In the genomic region with DNA sequence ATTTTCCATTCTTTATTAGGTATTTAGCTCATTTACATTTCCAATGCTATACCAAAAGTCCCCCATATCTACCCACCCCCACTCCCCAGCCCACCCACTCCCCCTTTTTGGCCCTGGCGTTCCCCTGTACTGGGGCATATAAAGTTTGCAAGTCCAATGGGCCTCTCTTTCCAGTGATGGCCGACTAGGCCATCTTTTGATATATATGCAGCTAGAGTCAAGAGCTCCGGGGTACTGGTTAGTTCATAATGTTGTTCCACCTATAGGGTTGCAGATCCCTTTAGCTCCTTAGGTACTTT, we compare ENCODE assay signal across 8 mouse cellular contexts.
DNase-seq lines count a peak whose midpoint lies in the region; ATAC-seq and TF ChIP-seq lines count a peak whose summit lies in the region.
"Not testable (repeated sequence)": the region's sequence is repeated elsewhere in the genome, so short reads cannot be mapped to it uniquely, and the experiment has no call there.

No protein-coding gene starts in this region.

- H3K27ac ChIP-seq in forebrain, embryonic 11.5 days (ENCODE audit: low read depth, low read length); hindbrain, embryonic 14.5 days; kidney, embryonic 15.5 days; liver, embryonic 11.5 days (ENCODE audit: low read depth, low read length); lung, embryonic 15.5 days; midbrain, postnatal 0 days (ENCODE audit: low read depth, low read length); stomach, embryonic 16.5 days (ENCODE audit: low read length): not testable (repeated sequence)
- 0 out of 2 replicates have a peak overlapping the region, but pooled peaks have one; percentile 16 for H3K27ac ChIP-seq in gastrocnemius, adult 2 months

- not testable (repeated sequence) for H3K9ac ChIP-seq in forebrain, embryonic 11.5 days (ENCODE audit: low read length); hindbrain, embryonic 14.5 days; kidney, embryonic 15.5 days; liver, embryonic 11.5 days (ENCODE audit: low read depth, low read length); lung, embryonic 15.5 days; midbrain, postnatal 0 days (replicated peaks; ENCODE audit: low read length, poor library complexity, severe bottlenecking); stomach, embryonic 16.5 days (ENCODE audit: low read length)

- intact Hi-C loops in gastrocnemius, adult 2 months (cut with DNase I): not testable (repeated sequence)

- WGBS in forebrain, embryonic 11.5 days: 0% methylated on average over 1 of the region's 3 CpGs
- WGBS in hindbrain, embryonic 14.5 days: 0% methylated on average over 1 of the region's 3 CpGs
- 0% methylated on average over 2 of the region's 3 CpGs for WGBS in kidney, embryonic 15.5 days
- 0% methylated on average over 1 of the region's 3 CpGs for WGBS in liver, embryonic 11.5 days
- WGBS in lung, embryonic 15.5 days: 10% methylated on average over 2 of the region's 3 CpGs
- WGBS in midbrain, postnatal 0 days: 0% methylated on average over 1 of the region's 3 CpGs
- 0% methylated on average over 1 of the region's 3 CpGs for WGBS in stomach, embryonic 16.5 days

- DNase-seq in forebrain, embryonic 11.5 days (ENCODE audit: low spot score); gastrocnemius, adult 2 months; hindbrain, embryonic 14.5 days (ENCODE audit: low spot score); liver, embryonic 11.5 days (ENCODE audit: low spot score); midbrain, postnatal 0 days (ENCODE audit: low spot score): not testable (repeated sequence)

- not testable (repeated sequence) for TF ChIP-seq CTCF in gastrocnemius, adult 2 months (IDR thresholded peaks at IDR 0.05); midbrain, postnatal 0 days (IDR thresholded peaks at IDR 0.05)

- not testable (repeated sequence) for H3K27me3 ChIP-seq in forebrain, embryonic 11.5 days (ENCODE audit: control insufficient read depth, insufficient read depth, low read length); hindbrain, embryonic 14.5 days (ENCODE audit: control insufficient read depth, insufficient read depth, low read length); kidney, embryonic 15.5 days; liver, embryonic 11.5 days (replicated peaks; ENCODE audit: control insufficient read depth, insufficient read depth, low read length); lung, embryonic 15.5 days; midbrain, postnatal 0 days (ENCODE audit: insufficient read depth, low read length); stomach, embryonic 16.5 days (ENCODE audit: control insufficient read depth, insufficient read depth, low read length)

- H3K36me3 ChIP-seq in forebrain, embryonic 11.5 days (ENCODE audit: control insufficient read depth, insufficient read depth, low read length); hindbrain, embryonic 14.5 days (replicated peaks; ENCODE audit: control insufficient read depth, insufficient read depth); kidney, embryonic 15.5 days; liver, embryonic 11.5 days (ENCODE audit: control insufficient read depth, insufficient read depth, low read length); lung, embryonic 15.5 days; midbrain, postnatal 0 days (ENCODE audit: insufficient read depth, low read length); stomach, embryonic 16.5 days (ENCODE audit: control insufficient read depth, insufficient read depth, low read length): not testable (repeated sequence)

- H3K4me3 ChIP-seq in forebrain, embryonic 11.5 days (ENCODE audit: low read depth, low read length); gastrocnemius, adult 2 months; hindbrain, embryonic 14.5 days (replicated peaks; ENCODE audit: low read length); kidney, embryonic 15.5 days (replicated peaks); liver, embryonic 11.5 days (ENCODE audit: low read depth, low read length); lung, embryonic 15.5 days; midbrain, postnatal 0 days (ENCODE audit: low read depth, low read length); stomach, embryonic 16.5 days (replicated peaks; ENCODE audit: low read length): not testable (repeated sequence)

- not testable (repeated sequence) for H3K4me2 ChIP-seq in forebrain, embryonic 11.5 days (ENCODE audit: low read depth, low read length, severe bottlenecking); hindbrain, embryonic 14.5 days (replicated peaks); kidney, embryonic 15.5 days; liver, embryonic 11.5 days; lung, embryonic 15.5 days; midbrain, postnatal 0 days (ENCODE audit: low read depth, low read length, poor library complexity, severe bottlenecking); stomach, embryonic 16.5 days (ENCODE audit: low read depth, low read length)

- not testable (repeated sequence) for H3K9me3 ChIP-seq in forebrain, embryonic 11.5 days (ENCODE audit: control insufficient read depth, low read length); hindbrain, embryonic 14.5 days (ENCODE audit: control insufficient read depth, low read length); kidney, embryonic 15.5 days (replicated peaks); liver, embryonic 11.5 days (ENCODE audit: control insufficient read depth, low read length); lung, embryonic 15.5 days; midbrain, postnatal 0 days (ENCODE audit: low read length); stomach, embryonic 16.5 days (replicated peaks; ENCODE audit: control insufficient read depth, low read length)

- H3K4me1 ChIP-seq in forebrain, embryonic 11.5 days (replicated peaks; ENCODE audit: control insufficient read depth, insufficient read depth, low read length); hindbrain, embryonic 14.5 days (replicated peaks; ENCODE audit: control insufficient read depth, insufficient read depth, low read length); midbrain, postnatal 0 days (ENCODE audit: insufficient read depth, low read length); stomach, embryonic 16.5 days (ENCODE audit: control insufficient read depth, insufficient read depth, low read length): not testable (repeated sequence)
- H3K4me1 ChIP-seq in kidney, embryonic 15.5 days: peaks cover 19% of the 10 kb centered on the region
- H3K4me1 ChIP-seq in liver, embryonic 11.5 days (replicated peaks; ENCODE audit: control insufficient read depth, insufficient read depth, low read length): peaks cover 13% of the 10 kb centered on the region
- peaks cover 14% of the 10 kb centered on the region for H3K4me1 ChIP-seq in lung, embryonic 15.5 days

- peak; percentile 61 for ATAC-seq in forebrain, embryonic 11.5 days (replicated peaks; ENCODE audit: low FRiP score)
- ATAC-seq in hindbrain, embryonic 14.5 days (ENCODE audit: low FRiP score): 0 out of 2 replicates have a peak, but pooled peaks have one; percentile 4
- peak; percentile 26; the same call in 1 of the 2 replicates for ATAC-seq in kidney, embryonic 15.5 days (replicated peaks; ENCODE audit: low FRiP score)
- ATAC-seq in liver, embryonic 11.5 days (replicated peaks; ENCODE audit: low FRiP score): peak; percentile 52
- ATAC-seq in lung, embryonic 15.5 days (ENCODE audit: borderline replicate concordance, extremely low read depth, low FRiP score, low TSS enrichment): peak; percentile 63
- ATAC-seq in midbrain, postnatal 0 days (ENCODE audit: low FRiP score): peak; percentile 9; the same call in 1 of the 2 replicates
- ATAC-seq in stomach, embryonic 16.5 days (ENCODE audit: insufficient read depth, low FRiP score): peak; percentile 24; the same call in 1 of the 2 replicates

Comparison
In these comparisons a context has a peak if more than half of its experiments do, and no peak if none do; other contexts are left out.
1. ATAC-seq: peak in every context shown above with its lines; median percentile 63 in lung, embryonic 15.5 days; 61 in forebrain, embryonic 11.5 days; 52 in liver, embryonic 11.5 days; 26 in kidney, embryonic 15.5 days; 24 in stomach, embryonic 16.5 days; 9 in midbrain, postnatal 0 days; 4 in hindbrain, embryonic 14.5 days.